Mouse (Mus musculus) embryonic facial prominence, embryonic 12.5 days (tissue): Measurements from ENCODE around the gene Tspan9. TPM values are rescaled to one million over a fixed set of nuclear protein-coding genes. Genes with fewer than 3 reads are reported as not detected.

Experiments used
- ATAC-seq: fragments of 200-750 bp; cut with Nextera tagmentation; 2 replicates; pipeline ENCODE4 v1.8.0; 2017; ENCODE audit not compliant: insufficient number of reproducible peaks, insufficient read depth, low FRiP score, low TSS enrichment
- H3K27ac ChIP-seq: fragments of 300-500 bp; sonication (generic); 2 replicates; pipeline ENCODE4 v1.5.1; 2016; ENCODE audit warnings: mild to moderate bottlenecking
- H3K27me3 ChIP-seq: fragments of 300-500 bp; sonication (generic); 2 replicates; pipeline ENCODE4 v1.6.1; 2016; ENCODE audit warnings: mild to moderate bottlenecking, moderate library complexity
- H3K36me3 ChIP-seq: fragments of 300-500 bp; sonication (generic); 2 replicates; pipeline ENCODE4 v1.6.1; 2016; ENCODE audit warnings: mild to moderate bottlenecking
- H3K4me1 ChIP-seq: fragments of 300-500 bp; sonication (generic); 2 replicates; pipeline ENCODE4 v1.6.1; 2016
- H3K4me2 ChIP-seq: fragments of 300-500 bp; sonication (generic); replicated peaks from 2 replicates; pipeline ENCODE4 v1.6.1; 2016; ENCODE audit warnings: mild to moderate bottlenecking, moderate library complexity
- H3K4me3 ChIP-seq: fragments of 300-500 bp; sonication (generic); 2 replicates; pipeline ENCODE4 v1.5.1; 2016; ENCODE audit warnings: mild to moderate bottlenecking
- H3K9ac ChIP-seq: fragments of 300-500 bp; sonication (generic); 2 replicates; pipeline ENCODE4 v1.6.1; 2016; ENCODE audit warnings: mild to moderate bottlenecking, moderate library complexity
- H3K9me3 ChIP-seq: fragments of 300-500 bp; sonication (generic); 2 replicates; pipeline ENCODE4 v1.6.1; 2016; ENCODE audit warnings: mild to moderate bottlenecking, moderate library complexity
- WGBS: fragments of 180-500 bp; shearing (Covaris S2); methylation state at CpG from one replicate; pipeline ENCODE4 v1.1.7; 2016; 5-methylcytosine and 5-hydroxymethylcytosine counted together
- polyA plus RNA-seq: library from polyadenylated mRNA; unstranded; fragments of >200 nt; fragmentation: Nextera tagmentation; extraction: Ambion mirVana; gene quantifications from 2 replicates; pipeline ENCODE4 v1.2.1, GENCODE M21; 2016

Tspan9 gene
- polyA plus RNA-seq, 1 experiment from 2014 or later: 110 TPM

DNA sequence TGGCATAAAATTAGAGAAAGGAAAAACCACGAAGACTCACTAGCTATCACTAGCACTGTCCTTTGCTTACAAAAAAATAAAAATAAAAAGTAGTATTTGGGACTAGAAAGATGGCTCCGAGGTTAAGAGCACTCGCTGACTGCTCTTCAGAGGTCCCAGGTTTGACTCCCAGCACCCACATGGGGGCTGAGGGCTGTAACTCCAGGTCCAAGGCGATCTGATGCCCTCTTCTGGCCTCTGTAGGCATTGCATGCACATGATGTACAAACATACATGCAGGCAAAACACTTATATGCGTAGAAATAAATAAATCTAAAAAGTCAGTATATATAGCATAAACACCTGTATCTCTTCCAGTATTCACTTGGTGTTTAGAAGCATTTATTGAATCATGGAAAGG, 43.5 kb downstream of the Tspan9 start:
- peak overlapping the region; percentile 80 for H3K27ac ChIP-seq
- 77% methylated on average over 5 of the region's 5 CpGs for WGBS
- no peak overlapping the region for H3K4me3 ChIP-seq
- no peaks in the 10 kb centered on the region for H3K36me3 ChIP-seq
- no peak for ATAC-seq
- H3K9ac ChIP-seq: no peak overlapping the region
- no peak overlapping the region for H3K4me2 ChIP-seq
- no peaks in the 10 kb centered on the region for H3K9me3 ChIP-seq
- H3K4me1 ChIP-seq: peaks cover 41% of the 10 kb centered on the region
- no peaks in the 10 kb centered on the region for H3K27me3 ChIP-seq

DNA sequence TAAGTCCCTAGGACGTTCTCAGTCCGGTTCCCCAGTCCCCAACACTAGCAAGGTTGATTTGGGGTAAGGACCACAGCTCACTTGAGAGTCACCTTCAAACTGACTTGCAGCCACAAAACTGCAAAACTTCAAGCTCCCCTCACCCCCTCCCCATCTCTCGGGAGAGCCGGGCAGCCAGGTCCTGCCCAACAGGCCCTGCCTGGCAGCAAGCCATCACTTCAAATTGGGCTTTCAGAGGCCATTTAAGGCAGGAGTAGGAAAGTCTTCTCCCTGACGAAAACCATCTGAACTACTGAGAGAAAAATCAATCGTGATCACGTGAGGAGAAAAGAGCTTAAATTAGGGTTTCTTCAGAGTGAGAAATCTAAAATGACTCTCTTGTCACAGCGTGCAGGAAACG, 44.2 kb downstream of the Tspan9 start:
- no peak for ATAC-seq
- H3K9ac ChIP-seq: no peak overlapping the region
- 44% methylated on average over 9 of the region's 9 CpGs for WGBS
- H3K27me3 ChIP-seq: no peaks in the 10 kb centered on the region
- no peak overlapping the region for H3K4me2 ChIP-seq
- peak overlapping the region; percentile 63 for H3K27ac ChIP-seq
- H3K36me3 ChIP-seq: no peaks in the 10 kb centered on the region
- no peaks in the 10 kb centered on the region for H3K9me3 ChIP-seq
- peaks cover 35% of the 10 kb centered on the region for H3K4me1 ChIP-seq
- no peak overlapping the region for H3K4me3 ChIP-seq

DNA sequence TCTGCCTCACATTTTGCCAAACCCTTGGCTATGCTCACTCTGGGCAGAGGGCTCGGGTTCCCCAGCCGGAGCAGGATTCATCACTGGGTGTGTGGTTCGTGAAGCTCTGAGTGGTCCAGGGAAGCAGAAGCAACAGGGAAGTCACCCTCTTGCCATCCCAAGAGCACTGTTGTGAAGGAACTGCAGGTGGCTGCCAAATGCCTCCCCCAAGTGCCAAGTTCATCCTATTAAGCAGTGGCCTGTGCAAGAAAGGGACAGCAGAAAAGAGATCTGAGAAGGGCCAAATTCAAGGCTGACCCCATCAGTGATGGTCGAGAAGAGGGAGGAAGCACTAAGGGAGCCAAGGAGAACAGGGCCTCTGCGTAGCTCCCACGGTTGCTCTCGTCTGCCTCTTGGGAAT, 46.9 kb downstream of the Tspan9 start:
- WGBS: 86% methylated on average over 7 of the region's 7 CpGs
- Histone ChIP-seq H3K27me3 (no peaks in the 10 kb centered on the region), H3K9me3 (no peaks in the 10 kb centered on the region), H3K9ac (no peak overlapping the region), H3K4me3 (no peak overlapping the region), H3K4me2 (no peak overlapping the region), H3K27ac (no peak overlapping the region), H3K4me1 (peaks cover 23% of the 10 kb centered on the region), H3K36me3 (no peaks in the 10 kb centered on the region)
- ATAC-seq: no peak

DNA sequence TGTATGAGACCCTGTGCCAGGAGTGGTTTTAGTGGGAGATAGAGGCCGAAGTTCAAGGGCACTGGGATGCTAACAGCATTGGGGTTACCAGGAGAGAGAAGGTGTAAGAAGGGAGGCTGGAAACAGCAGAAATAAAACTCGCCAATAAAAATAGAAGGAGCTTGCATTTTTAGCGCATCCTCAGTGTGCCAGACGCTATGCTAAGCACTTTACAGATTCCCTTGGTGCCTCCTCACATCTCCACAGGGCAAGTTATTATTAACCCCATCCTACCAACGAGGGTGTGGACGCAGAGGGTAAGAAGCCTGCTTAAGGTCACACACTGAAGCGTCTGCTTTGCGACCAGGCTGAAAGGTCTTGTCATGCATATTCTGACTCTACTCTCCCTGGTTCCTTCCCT, 47.5 kb downstream of the Tspan9 start:
- no peak overlapping the region for H3K9ac ChIP-seq
- H3K4me2 ChIP-seq: no peak overlapping the region
- no peak overlapping the region for H3K27ac ChIP-seq
- no peak overlapping the region for H3K4me3 ChIP-seq
- H3K4me1 ChIP-seq: peaks cover 28% of the 10 kb centered on the region
- no peaks in the 10 kb centered on the region for H3K27me3 ChIP-seq
- no peak for ATAC-seq
- no peaks in the 10 kb centered on the region for H3K36me3 ChIP-seq
- H3K9me3 ChIP-seq: no peaks in the 10 kb centered on the region
- 71% methylated on average over 8 of the region's 8 CpGs for WGBS

DNA sequence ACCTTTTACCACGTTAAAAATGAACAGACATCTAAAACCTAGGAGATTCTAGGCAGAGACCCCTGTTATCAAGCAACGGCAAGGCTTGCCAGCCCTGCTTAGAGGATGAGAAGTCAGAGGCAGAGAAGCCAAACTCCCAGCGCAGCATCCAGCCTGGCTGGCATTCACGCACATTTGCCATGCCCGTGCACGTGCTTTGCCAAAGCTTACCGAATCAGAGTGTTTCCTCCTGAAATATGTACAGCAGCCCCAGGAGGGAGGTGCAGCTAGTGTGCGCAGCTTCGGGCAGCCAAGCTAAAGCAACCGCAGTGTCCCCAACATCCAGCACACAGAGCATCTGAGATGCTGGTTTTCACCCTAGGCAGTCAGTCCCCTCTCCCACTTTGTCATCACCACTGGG, 48.3 kb downstream of the Tspan9 start:
- Histone ChIP-seq H3K9me3 (no peaks in the 10 kb centered on the region), H3K4me3 (no peak overlapping the region), H3K27ac (no peak overlapping the region), H3K9ac (no peak overlapping the region), H3K4me2 (no peak overlapping the region), H3K4me1 (peaks cover 35% of the 10 kb centered on the region), H3K36me3 (no peaks in the 10 kb centered on the region), H3K27me3 (no peaks in the 10 kb centered on the region)
- 95% methylated on average over 10 of the region's 10 CpGs for WGBS
- ATAC-seq: no peak

DNA sequence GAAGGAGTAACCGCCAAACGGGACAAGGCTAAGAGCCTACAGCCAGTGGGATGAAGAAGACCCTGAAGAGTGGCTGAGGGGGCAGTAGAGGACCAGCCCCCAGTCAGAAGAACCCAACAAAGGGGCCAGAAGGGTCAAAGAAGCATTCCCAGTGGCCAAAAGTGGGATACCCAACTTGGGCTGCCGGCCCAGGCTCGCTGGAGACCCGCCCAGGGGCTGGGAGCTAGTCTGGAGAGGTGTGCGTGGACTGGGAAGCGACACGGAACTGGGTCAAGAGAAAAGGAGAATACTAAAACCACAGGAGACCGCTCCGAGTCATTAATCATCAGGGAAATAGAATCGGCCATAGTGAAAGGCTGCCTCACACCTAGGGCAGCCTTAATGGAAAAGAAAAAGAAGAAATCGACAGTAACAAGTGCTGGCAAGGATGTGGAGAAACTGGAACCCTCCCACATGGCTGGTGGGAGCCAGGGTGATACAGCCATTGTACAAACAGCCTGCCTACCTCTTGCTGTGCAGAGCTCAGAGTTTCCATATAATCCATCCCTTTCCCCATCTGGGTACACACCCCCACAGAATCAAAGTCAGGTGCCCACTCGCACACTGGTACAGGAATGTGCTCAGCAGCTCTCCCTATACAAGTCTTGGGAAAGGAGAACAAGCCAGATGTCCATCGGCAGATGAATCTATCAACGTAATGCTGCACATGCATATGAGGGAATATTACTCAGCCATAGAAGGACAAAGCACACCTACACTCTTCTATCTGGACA, 49.4 kb downstream of the Tspan9 start:
- H3K27ac ChIP-seq: no peak overlapping the region

DNA sequence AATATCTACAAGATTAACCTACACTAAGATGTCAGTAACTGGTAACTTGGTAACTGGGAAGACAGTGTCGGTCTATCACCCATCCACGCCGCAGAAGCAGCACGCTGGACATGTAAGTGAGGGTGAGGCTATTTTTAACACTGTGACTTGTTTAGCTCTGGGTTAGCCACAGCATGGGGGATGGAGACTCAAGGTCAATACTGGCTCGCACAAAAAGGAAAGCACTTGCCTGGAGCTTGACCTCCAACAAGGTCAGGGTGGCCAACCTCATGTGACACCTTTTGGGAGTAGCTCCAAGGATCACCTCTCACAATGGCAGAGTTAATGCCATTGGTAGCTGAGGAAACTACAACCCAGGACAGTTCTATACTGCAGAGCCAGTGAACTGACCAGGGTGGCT, 50.8 kb downstream of the Tspan9 start:
- Histone ChIP-seq H3K4me1 (peaks cover 38% of the 10 kb centered on the region), H3K27ac (no peak overlapping the region)
- 86% methylated on average over 5 of the region's 5 CpGs for WGBS

More for the DNA sequence above, 49.4 kb downstream of the Tspan9 start:
- no peak overlapping the region for H3K4me3 ChIP-seq
- peaks cover 35% of the 10 kb centered on the region for H3K4me1 ChIP-seq
- ATAC-seq: no peak
- no peaks in the 10 kb centered on the region for H3K27me3 ChIP-seq
- WGBS: 84% methylated on average over 15 of the region's 15 CpGs
- H3K4me2 ChIP-seq: no peak overlapping the region
- H3K36me3 ChIP-seq: no peaks in the 10 kb centered on the region
- no peaks in the 10 kb centered on the region for H3K9me3 ChIP-seq
- H3K9ac ChIP-seq: no peak overlapping the region

DNA sequence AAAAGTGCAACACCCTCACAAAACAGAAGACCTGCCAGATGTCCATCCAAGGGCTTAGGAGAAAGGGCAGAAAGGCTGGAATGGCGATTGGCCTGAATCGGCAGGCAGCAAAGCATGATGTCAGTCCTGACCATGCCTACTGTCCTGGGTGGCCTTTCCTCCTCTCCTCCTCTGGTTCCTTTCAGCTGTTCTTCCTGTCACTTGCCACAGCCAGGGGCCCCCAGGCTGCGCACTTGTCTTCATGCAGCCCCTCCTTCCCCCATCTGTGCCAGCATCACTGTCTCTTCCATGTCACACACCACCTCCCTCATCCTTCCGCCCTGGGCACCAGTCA, 51.6 kb downstream of the Tspan9 start:
- H3K4me2 ChIP-seq: no peak overlapping the region
- H3K36me3 ChIP-seq: no peaks in the 10 kb centered on the region
- no peak overlapping the region for H3K4me3 ChIP-seq
- WGBS: 86% methylated on average over 4 of the region's 4 CpGs
- no peak overlapping the region for H3K9ac ChIP-seq
- H3K27me3 ChIP-seq: no peaks in the 10 kb centered on the region
- ATAC-seq: no peak
- H3K9me3 ChIP-seq: no peaks in the 10 kb centered on the region
- H3K4me1 ChIP-seq: peaks cover 43% of the 10 kb centered on the region
- no peak overlapping the region for H3K27ac ChIP-seq

More for the DNA sequence above, 50.8 kb downstream of the Tspan9 start:
- Histone ChIP-seq H3K4me3 (no peak overlapping the region), H3K4me2 (no peak overlapping the region), H3K27me3 (no peaks in the 10 kb centered on the region), H3K9ac (no peak overlapping the region), H3K36me3 (no peaks in the 10 kb centered on the region), H3K9me3 (no peaks in the 10 kb centered on the region)
- ATAC-seq: no peak

DNA sequence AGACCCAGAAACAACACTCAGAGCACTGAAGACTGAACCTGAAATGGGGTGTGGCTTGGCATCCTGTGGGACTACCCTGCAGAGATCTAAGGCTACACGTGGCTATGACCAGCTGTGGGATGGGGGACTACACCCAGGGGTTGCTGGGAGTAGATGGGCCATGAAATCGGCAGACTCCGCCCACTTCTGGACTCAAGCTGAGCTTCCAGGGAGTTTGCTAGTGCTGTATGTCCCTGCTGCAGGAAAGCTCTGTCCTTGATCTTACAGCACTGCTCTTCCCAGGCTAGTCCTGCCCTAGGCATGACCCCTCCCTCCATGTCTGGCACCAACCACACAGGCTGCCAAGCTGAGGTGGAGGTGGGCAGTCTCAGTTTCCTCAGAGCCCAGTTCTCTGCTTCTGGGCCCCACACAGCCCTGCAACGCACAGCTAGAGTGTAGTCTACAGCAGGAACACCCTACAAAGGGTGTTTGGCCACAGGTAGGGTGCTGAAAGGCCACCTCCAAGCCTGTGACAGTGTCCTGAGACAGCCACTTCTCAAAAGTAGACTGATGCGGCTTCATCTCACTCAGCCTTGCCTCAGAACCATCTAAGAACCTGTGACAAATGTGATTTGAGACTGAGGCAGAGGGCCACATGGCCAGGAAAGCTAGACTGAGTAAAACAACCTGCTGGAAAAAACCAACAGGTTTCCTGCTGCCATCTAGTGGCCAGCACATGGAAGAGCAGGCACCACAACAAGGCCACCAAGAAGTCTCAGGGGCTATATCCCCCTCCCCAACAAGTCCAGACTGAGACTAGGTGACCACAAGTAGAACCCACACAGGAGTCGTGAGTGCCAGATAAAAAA, 52.2 kb downstream of the Tspan9 start:
- Histone ChIP-seq H3K4me3 (no peak overlapping the region), H3K9ac (no peak overlapping the region), H3K27ac (0 out of 2 replicates have a peak overlapping the region, but pooled peaks have one; percentile 19), H3K27me3 (no peaks in the 10 kb centered on the region), H3K9me3 (no peaks in the 10 kb centered on the region), H3K4me1 (peaks cover 49% of the 10 kb centered on the region), H3K36me3 (no peaks in the 10 kb centered on the region), H3K4me2 (no peak overlapping the region)
- WGBS: 23% methylated on average over 6 of the region's 6 CpGs
- peak; percentile 32; the same call in 1 of the 2 replicates for ATAC-seq

DNA sequence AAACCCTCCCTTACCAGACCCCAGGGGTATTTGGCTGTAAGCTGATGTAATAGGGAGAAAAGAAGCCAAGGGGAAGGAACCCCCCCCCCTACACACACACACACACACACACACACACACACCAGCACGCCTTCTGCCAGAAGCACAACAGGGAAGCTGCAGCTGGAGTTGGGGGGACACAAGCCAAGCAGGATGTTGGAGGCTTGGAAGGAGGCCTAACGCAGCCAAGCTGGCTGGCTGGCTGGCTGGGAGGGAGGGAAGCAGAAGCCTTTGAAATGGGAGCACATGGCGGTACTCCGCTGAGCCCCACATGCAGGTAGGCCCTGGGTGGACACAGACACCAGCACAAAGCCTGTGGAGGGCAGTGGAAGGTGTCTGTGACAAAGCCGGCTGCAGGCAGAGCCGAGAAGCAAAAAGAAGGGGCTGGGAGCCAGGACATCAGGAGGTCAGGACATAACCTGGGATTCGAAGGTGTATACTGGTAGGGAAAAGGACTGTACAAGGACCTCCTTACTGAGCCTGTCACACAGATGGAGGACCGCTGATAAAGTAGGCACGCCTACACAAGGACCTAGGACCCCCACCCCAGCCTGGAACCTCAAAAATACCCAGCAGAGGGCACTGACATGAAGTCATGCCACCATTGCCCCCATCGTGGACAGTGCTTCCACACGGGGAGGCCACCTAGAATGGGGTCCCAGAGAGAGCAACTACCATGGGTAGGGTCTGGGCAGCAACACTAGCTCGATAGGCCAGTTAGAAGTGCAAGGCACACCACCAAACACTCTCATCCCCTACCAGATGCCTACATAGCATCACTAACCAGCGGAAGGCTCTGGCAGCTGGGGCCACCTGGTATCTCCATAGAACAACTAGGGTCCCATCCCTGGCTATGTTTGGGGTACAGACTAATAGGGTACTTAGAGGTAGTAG, 53.4 kb downstream of the Tspan9 start:
- no peaks in the 10 kb centered on the region for H3K9me3 ChIP-seq
- H3K27me3 ChIP-seq: no peaks in the 10 kb centered on the region
- no peak for ATAC-seq
- H3K27ac ChIP-seq: peak overlapping the region; percentile 65; the same call in 1 of the 2 replicates
- H3K4me1 ChIP-seq: peaks cover 57% of the 10 kb centered on the region
- H3K4me2 ChIP-seq: no peak overlapping the region
- H3K9ac ChIP-seq: no peak overlapping the region
- H3K36me3 ChIP-seq: no peaks in the 10 kb centered on the region
- no peak overlapping the region for H3K4me3 ChIP-seq
- WGBS: 60% methylated on average over 13 of the region's 13 CpGs

DNA sequence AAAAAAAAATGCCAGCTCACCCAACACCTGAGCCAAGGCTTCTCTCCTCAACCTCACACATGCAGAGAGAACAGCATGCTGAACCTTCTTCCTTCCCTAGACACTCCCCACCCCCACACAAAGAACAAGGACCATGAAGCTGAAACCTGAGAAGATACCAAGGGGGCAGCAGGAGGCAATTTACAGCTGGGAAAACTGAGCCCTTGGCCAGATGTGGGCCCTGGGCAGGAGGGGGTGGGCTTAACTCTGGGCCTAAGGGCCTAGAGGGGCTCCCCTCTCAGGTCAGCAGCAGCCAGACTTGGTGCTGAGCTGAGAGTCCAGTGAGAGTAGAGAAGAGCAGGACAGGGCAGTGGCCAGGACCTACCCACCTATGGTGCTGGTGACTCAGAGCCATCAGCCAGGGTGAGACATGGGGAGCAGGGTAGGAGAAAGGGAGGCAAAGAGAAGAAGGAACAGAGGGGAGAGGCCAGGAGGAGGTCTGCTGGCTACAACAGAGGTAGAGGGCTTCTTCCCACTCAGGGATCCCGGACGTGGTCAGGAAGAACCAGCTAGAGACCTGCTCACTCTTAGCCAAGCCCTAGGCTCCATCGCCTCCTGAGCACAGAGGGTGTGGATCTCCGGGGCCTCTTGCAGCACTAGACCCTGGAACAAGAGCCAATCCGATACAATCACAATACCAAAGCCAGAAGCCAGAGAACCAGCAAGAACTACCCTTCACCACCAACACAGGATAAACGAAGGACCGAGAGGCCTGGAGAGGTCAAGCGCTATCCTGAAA, 54.5 kb downstream of the Tspan9 start:
- ATAC-seq: peak; percentile 29; the same call in 1 of the 2 replicates
- Histone ChIP-seq H3K9ac (no peak overlapping the region), H3K4me3 (no peak overlapping the region), H3K27me3 (no peaks in the 10 kb centered on the region), H3K36me3 (no peaks in the 10 kb centered on the region), H3K9me3 (no peaks in the 10 kb centered on the region), H3K4me2 (no peak overlapping the region), H3K27ac (peak overlapping the region; percentile 71), H3K4me1 (peaks cover 57% of the 10 kb centered on the region)
- WGBS: 49% methylated on average over 8 of the region's 8 CpGs
